Mouse (Mus musculus) MEL (cell line): Measurements from ENCODE around the gene Wdr64. TPM values are rescaled to one million over a fixed set of nuclear protein-coding genes. Genes with fewer than 3 reads are reported as not detected.

Experiments
- DNase-seq: peaks from one replicate; pipeline ENCODE4 v3.0.0; 2011; ENCODE audit warnings: low read depth, low spot score
- H3K27ac ChIP-seq: 2 replicates; pipeline ENCODE4 v1.5.1; 2012; ENCODE audit warnings: low read depth, mild to moderate bottlenecking, control low read depth, low read length, moderate library complexity; ENCODE audit not compliant: control insufficient read depth
- H3K27me3 ChIP-seq, 2 experiments: fragments of 150-350 bp in 1 of 2; sonication (generic) in 1 of 2; 2 replicates each; pipeline ENCODE4 v1.6.1; 2012; ENCODE audit warnings: low read length in 2 of 2, mild to moderate bottlenecking in 2 of 2, improper control_type of control experiment in 1 of 2, moderate library complexity in 1 of 2; ENCODE audit not compliant: insufficient read depth in 2 of 2, control insufficient read depth in 1 of 2
- H3K36me3 ChIP-seq, 2 experiments: 2 replicates each; pipeline ENCODE4 v1.6.1; 2012 to 2014; ENCODE audit warnings: low read length in 2 of 2, improper control_type of control experiment in 1 of 2, inconsistent platforms in 1 of 2, mild to moderate bottlenecking in 1 of 2; ENCODE audit not compliant: insufficient read depth in 2 of 2, control insufficient read depth in 1 of 2
- H3K4me1 ChIP-seq, 2 experiments: fragments of 150-350 bp in 1 of 2; sonication (generic) in 1 of 2; 2 replicates each; pipeline ENCODE4 v1.6.1; 2012; ENCODE audit warnings: low read length in 2 of 2, improper control_type of control experiment in 1 of 2, mild to moderate bottlenecking in 1 of 2; ENCODE audit not compliant: insufficient read depth in 2 of 2, control insufficient read depth in 1 of 2
- H3K4me3 ChIP-seq, 2 experiments: fragments of 150-350 bp in 1 of 2; sonication (generic) in 1 of 2; 2 replicates each; pipeline ENCODE4 v1.5.1; 2012; ENCODE audit warnings: low read depth in 2 of 2, low read length in 2 of 2, mild to moderate bottlenecking in 2 of 2, moderate library complexity in 2 of 2, control low read depth in 1 of 2, improper control_type of control experiment in 1 of 2; ENCODE audit not compliant: control insufficient read depth in 1 of 2, insufficient read depth in 1 of 2
- H3K79me2 ChIP-seq: 2 replicates; pipeline ENCODE4 v1.6.1; 2012; ENCODE audit warnings: mild to moderate bottlenecking, low read length, moderate library complexity; ENCODE audit not compliant: control insufficient read depth, poor library complexity, insufficient read depth
- H3K9ac ChIP-seq: 2 replicates; pipeline ENCODE4 v1.6.1; 2012; ENCODE audit warnings: low read depth, mild to moderate bottlenecking, control low read depth, low read length, moderate library complexity; ENCODE audit not compliant: control insufficient read depth, poor library complexity, severe bottlenecking
- H3K9me3 ChIP-seq: fragments of 150-350 bp; sonication (generic); replicated peaks from 2 replicates; pipeline ENCODE4 v1.6.1; 2012; ENCODE audit warnings: mild to moderate bottlenecking, low read length, improper control_type of control experiment, moderate library complexity; ENCODE audit not compliant: insufficient read depth
- CTCF ChIP-seq, 3 experiments: IDR thresholded peaks in 2 of 3; conservative IDR thresholded peaks in 1 of 3; 2 replicates each; pipeline ENCODE4 v1.5.1; 2011 to 2012; ENCODE audit warnings: low read length in 3 of 3, low read depth in 2 of 3, mild to moderate bottlenecking in 2 of 3, improper control_type of control experiment in 1 of 3, inconsistent platforms in 1 of 3, mixed read lengths in 1 of 3, moderate library complexity in 1 of 3; ENCODE audit not compliant: control insufficient read depth in 1 of 3, insufficient read depth in 1 of 3, poor library complexity in 1 of 3, severe bottlenecking in 1 of 3
- EP300 ChIP-seq, 2 experiments: IDR thresholded peaks; 2 replicates each; pipeline ENCODE4 v1.6.1; 2011; ENCODE audit warnings: improper control_type of control experiment in 2 of 2, low read length in 2 of 2, low read depth in 1 of 2, mild to moderate bottlenecking in 1 of 2
- HCFC1 ChIP-seq: IDR thresholded peaks from 2 replicates; pipeline ENCODE4 v1.6.1; 2012; ENCODE audit warnings: low read depth, mild to moderate bottlenecking, inconsistent platforms, low read length, improper control_type of control experiment, moderate library complexity
- JUND ChIP-seq: IDR thresholded peaks from 2 replicates; pipeline ENCODE4 v1.6.1; 2011; ENCODE audit warnings: low read depth, mild to moderate bottlenecking, improper control_type of control experiment, low read length
- MAFK ChIP-seq: IDR thresholded peaks from 2 replicates; pipeline ENCODE4 v1.6.1; 2011; ENCODE audit warnings: low read depth, mild to moderate bottlenecking, low read length, improper control_type of control experiment, borderline replicate concordance
- MAZ ChIP-seq: IDR thresholded peaks from 2 replicates; pipeline ENCODE4 v1.6.1; 2012; ENCODE audit warnings: low read depth, mild to moderate bottlenecking, inconsistent platforms, low read length, improper control_type of control experiment
- MEF2A ChIP-seq: IDR thresholded peaks from 2 replicates; pipeline ENCODE4 v1.6.1; 2014; ENCODE audit warnings: low read depth, mild to moderate bottlenecking, inconsistent platforms, low read length, improper control_type of control experiment; ENCODE audit not compliant: poor library complexity, insufficient replicate concordance, severe bottlenecking; ENCODE audit errors: extremely low read depth
- MXI1 ChIP-seq: IDR thresholded peaks from 2 replicates; pipeline ENCODE4 v1.6.1; 2011; ENCODE audit warnings: mild to moderate bottlenecking, low read depth, low read length, improper control_type of control experiment
- MYB ChIP-seq: IDR thresholded peaks from 2 replicates; pipeline ENCODE4 v1.6.1; 2011; ENCODE audit warnings: mild to moderate bottlenecking, low read depth, low read length, improper control_type of control experiment
- NELFE ChIP-seq: IDR thresholded peaks from 2 replicates; pipeline ENCODE4 v1.6.1; 2011; ENCODE audit warnings: low read depth, low read length, improper control_type of control experiment
- NRF1 ChIP-seq: IDR thresholded peaks from 2 replicates; pipeline ENCODE4 v1.6.1; 2014; ENCODE audit warnings: low read depth, mild to moderate bottlenecking, inconsistent platforms, low read length, improper control_type of control experiment, moderate library complexity; ENCODE audit not compliant: poor library complexity, insufficient read depth, severe bottlenecking
- POLR2A ChIP-seq, 2 experiments: IDR thresholded peaks; 2 replicates each; pipeline ENCODE4 v1.6.1; 2011 to 2012; ENCODE audit warnings: low read length in 2 of 2, mild to moderate bottlenecking in 2 of 2, control low read depth in 1 of 2, improper control_type of control experiment in 1 of 2, low read depth in 1 of 2, moderate library complexity in 1 of 2; ENCODE audit not compliant: control insufficient read depth in 1 of 2, insufficient read depth in 1 of 2, poor library complexity in 1 of 2
- POLR2AphosphoS2 ChIP-seq: IDR thresholded peaks from 2 replicates; pipeline ENCODE4 v1.6.1; 2011; ENCODE audit warnings: low read length, improper control_type of control experiment
- RAD21 ChIP-seq: IDR thresholded peaks from 2 replicates; pipeline ENCODE4 v1.6.1; 2011; ENCODE audit warnings: mild to moderate bottlenecking, low read depth, low read length, improper control_type of control experiment
- RCOR1 ChIP-seq: IDR thresholded peaks from 2 replicates; pipeline ENCODE4 v1.6.1; 2012; ENCODE audit warnings: low read depth, mild to moderate bottlenecking, inconsistent platforms, low read length, improper control_type of control experiment
- TAL1 ChIP-seq: IDR thresholded peaks from 2 replicates; pipeline ENCODE4 v1.6.1; 2012; ENCODE audit warnings: mild to moderate bottlenecking, inconsistent platforms, low read length, moderate library complexity, mixed read lengths
- TCF12 ChIP-seq: IDR thresholded peaks from 2 replicates; pipeline ENCODE4 v1.6.1; 2014; ENCODE audit warnings: low read depth, mild to moderate bottlenecking, inconsistent platforms, low read length, improper control_type of control experiment, moderate library complexity
- UBTF ChIP-seq: IDR thresholded peaks from 2 replicates; pipeline ENCODE4 v1.6.1; 2012; ENCODE audit warnings: low read depth, mild to moderate bottlenecking, inconsistent platforms, low read length, improper control_type of control experiment, moderate library complexity, borderline replicate concordance; ENCODE audit not compliant: insufficient read depth
- USF1 ChIP-seq: IDR thresholded peaks from 2 replicates; pipeline ENCODE4 v1.6.1; 2014; ENCODE audit warnings: low read depth, mild to moderate bottlenecking, inconsistent platforms, low read length, improper control_type of control experiment, moderate library complexity
- USF2 ChIP-seq, 2 experiments: IDR thresholded peaks; 2 replicates each; pipeline ENCODE4 v1.6.1; 2011 to 2012; ENCODE audit warnings: improper control_type of control experiment in 2 of 2, low read length in 2 of 2, borderline replicate concordance in 1 of 2, inconsistent platforms in 1 of 2, low read depth in 1 of 2, mild to moderate bottlenecking in 1 of 2; ENCODE audit not compliant: insufficient read depth in 1 of 2
- ZKSCAN1 ChIP-seq: IDR thresholded peaks from 2 replicates; pipeline ENCODE4 v1.6.1; 2012; ENCODE audit warnings: low read depth, mild to moderate bottlenecking, inconsistent platforms, low read length, improper control_type of control experiment, moderate library complexity
- ZMIZ1 ChIP-seq: IDR thresholded peaks from 2 replicates; pipeline ENCODE4 v1.6.1; 2012; ENCODE audit warnings: low read depth, mild to moderate bottlenecking, inconsistent platforms, low read length, improper control_type of control experiment, moderate library complexity
- polyA plus RNA-seq, 2 experiments: library from polyadenylated mRNA; stranded (reverse) in 1 of 2; unstranded in 1 of 2; fragments of >175 nt in 1 of 2; fragments of >200 nt in 1 of 2; gene quantifications; 2 replicates each; pipeline versions ENCODE4 v1.2.1 to v1.2.4; 2012; ENCODE audit warnings: low replicate concordance in 2 of 2, low read depth in 1 of 2; ENCODE audit not compliant: insufficient read length in 2 of 2, insufficient read depth in 1 of 2, missing spikeins in 1 of 2
- total RNA-seq: library from RNA; depleted of rRNA; stranded (reverse); fragments of 300-350 nt; gene quantifications from 2 replicates; pipeline ENCODE4 v1.2.3, GENCODE M21; 2012

Gene Wdr64
- total and polyA plus RNA-seq, 3 experiments = 0.31 TPM; not detected in 2

DNA sequence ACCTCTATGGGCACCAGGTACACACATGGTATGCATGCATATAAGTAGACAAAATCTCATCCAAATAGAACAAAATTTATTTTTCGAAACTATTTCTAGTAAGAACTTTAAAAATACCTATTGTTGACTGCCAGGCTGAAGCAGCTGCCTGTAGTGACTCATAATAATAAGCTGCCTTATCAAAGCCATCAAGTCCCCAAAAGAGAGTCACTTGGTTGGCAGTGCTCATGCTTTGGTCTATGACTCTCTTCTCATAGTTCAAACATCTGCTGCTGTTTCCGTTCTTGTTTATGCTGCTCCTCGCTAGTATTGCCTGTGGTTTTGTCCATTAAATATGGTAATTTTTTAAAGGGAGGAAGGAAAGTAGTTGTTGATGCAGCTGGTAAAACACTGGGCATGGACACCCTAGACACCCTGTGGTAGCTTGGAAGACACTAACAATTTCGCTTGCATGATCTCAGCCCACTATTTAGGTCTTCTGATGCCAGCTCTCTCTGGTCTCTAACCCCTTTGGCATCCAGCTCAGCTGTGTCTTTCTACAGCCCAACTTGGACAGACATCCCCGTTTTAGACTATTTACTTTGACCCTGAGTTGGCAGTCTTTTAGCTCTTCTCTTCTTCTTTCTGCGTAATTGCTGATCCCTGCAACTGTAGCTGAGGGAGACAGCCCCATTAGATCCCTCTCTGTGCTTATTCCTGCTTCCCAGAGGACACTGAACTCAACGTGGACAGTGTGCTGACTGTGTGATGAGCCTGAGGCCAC, 24.6 kb upstream of the Wdr64 start:
- no peaks in the 10 kb centered on the region for H3K9me3 ChIP-seq
- TF ChIP-seq NRF1 (no peak), NELFE (no peak), POLR2A (IDR thresholded peaks at IDR 0.05; ENCODE audit: control insufficient read depth in 1 of 2, insufficient read depth in 1 of 2, low read depth in 1 of 2, low read length in 2 of 2, poor library complexity in 1 of 2) (no peak), MYB (no peak), MAFK (no peak), MXI1 (no peak)
- no peaks in the 10 kb centered on the region for H3K79me2 ChIP-seq
- no peak for DNase-seq
- no peaks in the 10 kb centered on the region for H3K4me1 ChIP-seq
- H3K36me3 ChIP-seq = no peaks in the 10 kb centered on the region
- no peak overlapping the region for H3K4me3 ChIP-seq
- no peak overlapping the region for H3K27ac ChIP-seq
- no peak overlapping the region for H3K9ac ChIP-seq
- H3K27me3 ChIP-seq = no peaks in the 10 kb centered on the region

DNA sequence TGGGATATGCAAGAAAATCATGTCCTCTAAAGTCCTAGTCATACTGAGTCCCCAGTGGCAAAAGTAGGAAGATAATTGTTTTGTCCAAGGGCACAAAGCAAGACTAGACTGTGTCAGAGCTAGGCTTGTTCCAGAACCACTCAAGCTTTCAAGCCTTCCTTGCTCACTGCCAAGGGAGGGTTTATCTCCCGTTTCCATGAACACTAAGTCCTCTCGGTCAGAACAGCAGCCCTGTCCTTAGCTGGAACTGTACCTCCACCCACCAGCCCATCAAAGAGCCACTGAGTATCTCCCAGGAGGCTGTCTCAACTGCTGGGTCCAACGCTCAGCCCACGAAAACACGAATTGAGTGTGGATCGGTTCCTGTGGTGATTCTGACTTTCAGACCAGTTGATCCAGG, 23.3 kb upstream of the Wdr64 start:
- H3K4me3 ChIP-seq = no peak overlapping the region
- no peaks in the 10 kb centered on the region for H3K9me3 ChIP-seq
- TF ChIP-seq USF2 (IDR thresholded peaks at IDR 0.05; ENCODE audit: borderline replicate concordance in 1 of 2, insufficient read depth in 1 of 2, low read depth in 1 of 2, low read length in 2 of 2) (no peak), RCOR1 (no peak), HCFC1 (no peak), TCF12 (no peak), RAD21 (no peak)
- no peaks in the 10 kb centered on the region for H3K4me1 ChIP-seq
- no peaks in the 10 kb centered on the region for H3K36me3 ChIP-seq
- H3K9ac ChIP-seq = no peak overlapping the region
- H3K27ac ChIP-seq = no peak overlapping the region
- no peak for DNase-seq
- H3K27me3 ChIP-seq = no peaks in the 10 kb centered on the region
- no peaks in the 10 kb centered on the region for H3K79me2 ChIP-seq

DNA sequence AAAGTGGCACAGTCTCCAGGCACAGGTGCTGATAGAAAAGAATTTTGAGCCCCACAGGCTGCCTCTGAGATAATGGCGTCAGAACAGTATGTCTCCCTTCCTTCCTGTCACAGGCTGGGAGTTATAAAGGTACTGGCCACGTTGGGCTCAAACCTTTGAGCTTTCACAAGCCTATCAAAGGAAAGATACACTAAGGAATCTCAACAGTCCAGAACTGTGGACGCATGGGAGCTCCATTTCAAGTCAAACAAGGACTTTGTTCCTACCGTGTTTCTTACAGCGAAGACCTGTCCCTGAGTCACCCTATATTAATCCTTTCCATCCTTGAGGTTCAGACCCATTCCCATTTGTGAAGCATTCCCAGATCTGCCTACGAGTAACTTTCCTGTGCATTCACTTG, 20.9 kb upstream of the Wdr64 start:
- DNase-seq = no peak
- Histone ChIP-seq H3K9ac (no peak overlapping the region), H3K27ac (no peak overlapping the region), H3K4me3 (no peak overlapping the region), H3K4me1 (peaks cover 0 to 4% of the 10 kb centered on the region in 2 experiments; a peak in 2 of 4 replicates), H3K79me2 (no peaks in the 10 kb centered on the region), H3K36me3 (peaks cover 0 to 7% of the 10 kb centered on the region in 2 experiments; a peak in 1 of 4 replicates), H3K9me3 (no peaks in the 10 kb centered on the region)
- TF ChIP-seq MAZ (no peak), ZKSCAN1 (no peak), UBTF (no peak), MXI1 (no peak), ZMIZ1 (no peak), POLR2AphosphoS2 (no peak), JUND (no peak), MEF2A (no peak), USF1 (no peak), USF2 (IDR thresholded peaks at IDR 0.05; ENCODE audit: borderline replicate concordance in 1 of 2, insufficient read depth in 1 of 2, low read depth in 1 of 2, low read length in 2 of 2) (no peak), EP300 (IDR thresholded peaks at IDR 0.05; ENCODE audit: low read depth in 1 of 2, low read length in 2 of 2) (no peak), CTCF (IDR thresholded peaks at IDR 0.05 in 2 of 3, conservative IDR thresholded peaks at IDR 0.05 in 1 of 3; ENCODE audit: control insufficient read depth in 1 of 3, insufficient read depth in 1 of 3, low read depth in 2 of 3, low read length in 3 of 3, poor library complexity in 1 of 3, severe bottlenecking in 1 of 3) (no peak), TAL1 (no peak), RAD21 (no peak)
- TF ChIP-seq, all 39 proteins: peak for 0
- no peaks in the 10 kb centered on the region for H3K27me3 ChIP-seq
